Mouse (Mus musculus): ENCODE data around the gene Csf2rb. TPM values are rescaled to one million over a fixed set of nuclear protein-coding genes. Genes with fewer than 3 reads are reported as not detected.
"Not testable (repeated sequence)": the region's sequence is repeated elsewhere in the genome, so short reads cannot be mapped to it uniquely, and the experiment has no call there.

Csf2rb gene
- polyA plus RNA-seq, 3 experiments from 2014 or later = 0.12 to 0.67 TPM; not detected in 1

- not testable (repeated sequence) for ATAC-seq
These were observed 2.3 kb downstream of the Csf2rb start for GRCm38 (mm10) chr15:78327753-78328341.

GRCm38 (mm10) chr15:78328520-78329097 is 3.1 kb downstream of the Csf2rb start:
- no peak for ATAC-seq

GRCm38 (mm10) chr15:78329972-78330371 is 4.4 kb downstream of the Csf2rb start:
- ATAC-seq = not testable (repeated sequence)

DNA sequence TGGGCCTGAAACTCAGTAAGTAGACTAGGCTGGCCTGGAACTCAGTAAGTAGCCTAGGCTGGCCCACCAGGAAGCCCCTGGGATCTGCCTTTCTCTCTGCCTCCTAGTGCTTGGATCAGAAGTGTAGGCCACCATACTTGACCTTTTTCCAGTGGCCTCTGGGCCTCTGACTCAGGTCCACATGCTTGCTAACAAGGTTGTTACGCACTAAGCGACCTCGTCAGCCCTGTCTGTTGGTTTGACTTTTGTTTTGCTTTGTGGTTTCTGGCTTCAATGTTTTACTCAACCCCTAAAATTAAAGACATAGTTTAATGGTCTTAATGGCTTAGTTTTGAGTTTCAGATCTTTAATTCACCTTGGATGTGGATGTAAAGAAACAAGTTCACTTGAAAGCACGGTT is 5.2 kb downstream of the Csf2rb start:
- no peak for ATAC-seq

- no peak for ATAC-seq
These were observed 6.2 kb downstream of the Csf2rb start for GRCm38 (mm10) chr15:78331523-78332340.

DNA sequence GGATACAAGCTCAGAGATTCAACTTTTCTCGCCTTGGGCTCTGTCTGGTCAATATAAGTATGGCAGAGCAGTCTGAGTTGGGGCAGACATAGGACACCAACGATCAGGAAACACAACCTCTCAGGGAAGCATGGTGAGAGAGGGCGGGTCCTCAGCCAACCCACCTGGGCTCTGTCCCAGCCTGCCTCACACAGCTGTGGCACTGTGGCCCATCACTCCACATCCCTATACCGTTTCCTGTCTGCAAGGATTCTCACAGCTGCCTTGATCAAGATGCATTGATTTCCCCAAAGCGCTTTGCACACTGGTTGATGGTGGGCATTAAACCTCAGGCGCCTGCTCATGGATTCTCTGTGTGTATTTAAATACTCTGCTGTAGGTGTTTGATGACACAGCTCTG is 7.4 kb downstream of the Csf2rb start:
- no peak for ATAC-seq

- no peak for ATAC-seq
These were observed 8.8 kb downstream of the Csf2rb start for GRCm38 (mm10) chr15:78334380-78334779.

DNA sequence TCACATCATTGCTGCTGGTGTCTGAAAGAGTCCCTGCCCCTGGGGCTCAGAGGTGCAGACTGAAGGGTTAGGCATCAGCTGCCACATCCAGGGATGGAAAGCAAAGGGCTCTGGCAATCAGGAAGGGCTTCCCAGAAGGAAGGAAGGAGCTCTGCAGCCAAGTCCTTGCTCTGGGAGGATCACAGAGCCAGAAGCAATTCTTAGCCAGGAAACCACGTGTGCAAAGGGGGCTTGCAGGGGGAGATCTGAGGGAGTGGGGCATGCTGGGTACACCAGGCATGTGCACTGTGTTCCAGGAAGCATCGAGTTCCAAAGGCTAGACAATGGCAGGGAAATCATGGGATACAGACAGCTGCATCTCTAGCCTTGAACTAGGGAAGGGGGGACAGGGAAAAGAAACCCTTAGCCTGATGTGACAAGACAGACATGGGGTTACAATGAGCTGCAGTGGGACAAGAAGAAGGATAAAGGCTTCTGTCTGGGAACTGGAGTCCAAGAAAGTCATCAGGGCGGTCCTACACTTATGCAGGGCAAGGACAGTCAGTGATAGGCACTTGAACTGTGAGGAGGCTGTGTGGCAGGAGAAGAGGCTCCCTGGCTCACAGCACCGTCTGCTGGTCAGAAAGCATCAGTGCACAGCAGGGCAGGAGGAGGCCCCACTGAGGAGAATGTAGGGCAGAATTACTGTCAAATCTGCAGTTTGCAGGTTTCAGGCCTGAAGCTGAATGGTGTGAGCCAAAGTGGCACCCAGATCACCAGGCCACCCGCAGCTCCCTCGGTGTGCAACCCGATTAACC is 14.3 kb downstream of the Csf2rb start:
- not testable (repeated sequence) for ATAC-seq

GRCm38 (mm10) chr15:78340919-78341318 is 15.4 kb downstream of the Csf2rb start:
- ATAC-seq = not testable (repeated sequence)

DNA sequence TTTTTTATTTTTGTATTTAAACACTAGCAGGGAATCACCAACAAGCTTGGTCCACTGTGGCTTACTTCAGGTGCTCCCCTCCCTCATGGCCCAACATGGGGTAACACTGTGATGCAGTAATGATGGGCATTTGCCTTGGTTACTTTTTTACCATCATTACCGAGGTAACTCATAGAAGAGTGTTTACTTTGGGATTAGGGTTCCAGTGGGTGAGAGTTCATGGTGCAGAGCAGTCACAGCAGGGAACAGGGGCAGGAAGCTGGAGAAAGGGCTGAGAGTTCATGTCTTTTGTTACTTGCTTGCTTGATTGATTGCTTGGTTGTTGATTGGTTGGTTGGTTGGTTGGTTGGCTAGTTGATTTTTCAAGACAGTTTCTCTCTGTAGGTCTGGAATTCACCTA is 18.1 kb downstream of the Csf2rb start:
- ATAC-seq = no peak

DNA sequence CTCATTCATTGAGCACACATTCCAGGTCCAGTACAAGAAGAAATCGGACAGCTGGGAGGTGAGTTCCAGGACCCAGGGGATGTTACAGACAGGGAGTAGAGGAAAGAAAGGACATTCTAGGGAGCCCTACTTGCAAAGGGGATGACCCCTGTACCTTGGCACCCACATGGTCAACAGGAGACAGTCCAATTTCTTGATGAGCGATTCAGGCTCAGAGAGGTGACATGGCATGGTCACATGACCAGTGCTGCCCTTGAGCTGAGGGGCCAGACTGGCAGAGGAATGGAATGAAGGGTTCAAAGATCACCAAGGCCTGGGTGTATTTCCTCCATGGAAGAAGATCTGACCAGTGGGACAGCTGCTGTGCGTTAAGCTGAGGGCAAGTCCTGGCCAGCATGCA is 19.0 kb downstream of the Csf2rb start:
- no peak for ATAC-seq

DNA sequence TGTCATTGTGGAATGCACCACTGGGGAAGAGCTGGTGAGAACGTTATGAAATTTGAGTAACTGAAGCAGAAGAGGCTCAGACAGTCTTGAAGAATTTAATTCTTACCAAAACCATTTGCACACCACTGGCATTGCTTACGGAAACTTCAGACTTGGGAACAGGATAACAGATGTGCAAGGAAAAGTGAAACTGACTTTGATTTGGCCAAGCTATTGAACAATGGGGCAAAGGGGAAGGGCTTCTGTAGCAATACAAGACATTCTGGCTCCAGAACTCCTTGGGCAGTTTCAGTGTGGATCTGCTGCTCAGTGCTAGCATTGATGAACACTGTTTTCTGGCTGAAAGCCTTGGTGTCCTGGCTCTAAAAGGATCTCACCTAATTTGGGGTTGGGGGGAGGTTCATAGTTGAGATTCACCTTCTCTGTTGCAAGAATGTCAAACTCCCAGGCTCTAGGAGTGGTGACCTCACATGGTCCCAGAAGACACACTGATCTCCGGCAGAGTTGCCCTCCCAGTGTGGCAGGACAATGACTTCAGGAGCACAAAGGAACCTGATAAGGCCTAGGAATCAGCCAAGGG is 26.1 kb downstream of the Csf2rb start:
- no peak for ATAC-seq

- ATAC-seq = no peak
These were observed 29.4 kb downstream of the Csf2rb start for GRCm38 (mm10) chr15:78354958-78355357.

DNA sequence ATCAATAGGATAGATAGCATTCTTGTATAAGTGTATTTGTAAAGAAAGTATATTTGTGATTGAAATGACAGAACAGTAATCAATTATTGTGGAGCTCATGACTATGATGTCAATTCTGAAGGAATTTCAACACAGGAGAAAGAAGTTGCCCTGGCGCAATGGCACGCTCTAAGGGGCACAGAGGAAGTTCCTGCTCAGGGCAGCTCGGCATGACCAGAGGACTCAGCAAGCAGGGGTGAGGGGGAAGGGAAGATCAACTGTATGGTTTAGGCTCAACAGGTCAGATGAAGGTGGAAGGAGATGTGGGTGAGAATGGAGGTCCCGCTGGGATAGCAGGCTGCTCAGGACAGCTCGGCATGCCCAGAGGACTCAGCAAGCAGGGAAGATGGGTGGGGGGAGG is 30.0 kb downstream of the Csf2rb start:
- ATAC-seq = no peak

GRCm38 (mm10) chr15:78365916-78366315 is 40.4 kb downstream of the Csf2rb start:
- ATAC-seq = no peak

DNA sequence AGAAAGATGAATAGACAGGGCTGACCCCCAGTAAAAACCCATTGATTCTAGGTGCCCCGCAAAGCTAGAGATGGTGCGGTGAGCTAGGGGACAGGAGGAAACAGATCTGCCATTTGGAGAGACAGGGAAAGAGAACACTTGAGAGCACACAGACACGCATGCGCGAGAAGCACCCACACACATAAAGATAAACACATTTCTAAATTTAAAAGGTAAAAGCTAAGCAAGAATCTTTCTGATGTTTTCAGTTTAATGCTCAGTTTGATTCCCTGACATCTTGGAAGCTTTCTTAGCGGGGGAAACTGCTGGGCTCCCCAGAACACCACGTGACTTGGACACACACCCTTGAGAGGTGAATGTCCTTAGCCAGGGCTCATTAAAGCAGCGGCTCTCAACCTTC is 41.3 kb downstream of the Csf2rb start:
- no peak for ATAC-seq

GRCm38 (mm10) chr15:78367811-78368210 is 42.3 kb downstream of the Csf2rb start:
- no peak for ATAC-seq

GRCm38 (mm10) chr15:78368926-78369346 is 43.4 kb downstream of the Csf2rb start:
- no peak for ATAC-seq

DNA sequence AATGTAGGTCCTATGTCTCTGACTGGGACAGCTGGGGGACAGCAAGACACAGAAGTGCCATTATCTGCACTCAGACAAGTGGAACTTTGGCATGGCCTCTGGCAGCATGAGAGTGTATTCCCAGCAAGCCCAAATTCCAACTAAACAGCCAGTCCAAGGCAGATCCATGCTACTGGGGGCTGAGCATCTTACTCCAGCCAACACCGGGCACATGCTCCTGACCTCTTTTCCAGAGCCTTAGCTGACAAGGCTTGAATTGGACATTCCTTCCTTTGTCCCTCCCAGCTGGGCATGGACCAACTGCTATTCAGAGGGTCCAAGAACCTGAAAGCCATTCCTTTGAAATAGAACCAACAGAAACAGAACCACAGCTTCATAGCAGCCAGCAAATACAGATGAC is 44.1 kb downstream of the Csf2rb start:
- ATAC-seq = no peak

- no peak for ATAC-seq
These were observed 47.2 kb downstream of the Csf2rb start for GRCm38 (mm10) chr15:78372796-78373195.

DNA sequence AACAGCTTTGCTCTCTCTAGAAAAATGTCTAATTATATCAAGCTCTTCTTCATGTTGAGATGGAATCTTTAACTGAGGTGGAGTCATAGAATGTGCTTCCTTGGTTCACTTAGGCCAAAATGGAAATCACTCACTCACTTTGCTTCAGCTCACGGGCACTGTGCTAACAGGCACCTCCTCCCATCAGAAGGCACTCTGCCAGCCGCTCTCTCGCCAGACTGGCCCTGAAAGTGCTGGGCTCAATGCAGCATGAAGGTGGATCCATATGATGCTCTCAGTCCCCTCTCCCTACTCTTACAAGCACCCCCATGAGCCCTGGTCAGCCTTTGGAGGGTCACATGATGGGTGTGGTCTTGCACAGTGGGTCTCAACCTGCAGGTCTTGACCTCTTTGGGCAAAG is 48.7 kb downstream of the Csf2rb start:
- no peak for ATAC-seq

DNA sequence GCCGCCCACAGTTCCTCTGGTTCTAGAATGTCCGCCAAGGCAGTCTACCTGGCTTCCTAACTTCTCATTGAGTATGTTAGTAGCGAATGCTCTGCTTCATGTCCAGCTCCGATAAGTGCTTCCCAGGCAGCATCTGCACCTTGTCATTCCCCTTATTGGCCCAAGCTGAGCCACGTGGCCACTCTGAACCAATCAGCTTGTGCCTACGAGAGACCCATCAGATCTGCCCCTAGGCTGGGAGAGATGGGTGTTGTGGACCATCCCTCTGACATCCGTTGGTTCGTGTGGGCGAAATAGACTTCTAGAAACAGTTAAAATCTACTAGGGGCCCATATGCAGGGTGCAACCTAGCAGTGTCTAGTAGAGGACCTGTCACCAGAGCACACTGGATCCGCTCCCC is 52.3 kb downstream of the Csf2rb start:
- ATAC-seq = no peak

DNA sequence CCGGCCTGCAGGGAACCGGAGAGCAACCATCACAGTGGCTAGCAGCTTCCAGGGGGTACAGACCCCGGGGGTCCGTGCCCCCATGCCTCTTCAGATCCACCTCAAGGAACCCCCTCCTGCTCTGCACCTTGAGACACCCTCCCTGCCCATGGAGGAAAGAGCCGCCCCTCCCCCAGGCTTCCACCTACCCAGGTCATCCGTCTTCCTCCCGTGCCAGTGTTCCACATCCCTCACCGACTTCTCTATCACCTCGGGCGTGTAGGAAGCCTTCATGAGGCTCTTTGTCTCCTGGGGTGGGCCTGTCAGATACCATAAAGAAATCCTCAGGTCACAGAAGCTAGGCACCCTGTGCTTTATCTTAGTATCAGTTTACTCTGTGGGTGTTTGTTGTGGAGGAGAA is 53.0 kb downstream of the Csf2rb start:
- ATAC-seq = no peak

All from inflammation-experienced regulatory T-cells, adult 6 months (primary cell).